Mouse (Mus musculus): ENCODE measurements around the gene Thy1.

The Thy1 gene

GRCm38 (mm10) chr9:44082266-44082665, 39.1 kb downstream of the Thy1 start:
- DNase-seq (ENCODE audit: low spot score in 2 of 2): no peak

GRCm38 (mm10) chr9:44083392-44084121, 40.4 kb downstream of the Thy1 start:
- DNase-seq (ENCODE audit: low spot score in 2 of 2): no peak

GRCm38 (mm10) chr9:44084236-44084635, 41.1 kb downstream of the Thy1 start:
- no peak for DNase-seq (ENCODE audit: low spot score in 2 of 2)

- peak; percentile 87 to 94 for DNase-seq (ENCODE audit: low spot score in 2 of 2)
Observed at GRCm38 (mm10) chr9:44084659-44085229, 41.6 kb downstream of the Thy1 start.

- no peak for DNase-seq (ENCODE audit: low spot score in 2 of 2)
Observed at GRCm38 (mm10) chr9:44085276-44085675, 42.1 kb downstream of the Thy1 start.

GRCm38 (mm10) chr9:44085741-44086665, 42.8 kb downstream of the Thy1 start:
- DNase-seq (ENCODE audit: low spot score in 2 of 2): no peak

GRCm38 (mm10) chr9:44086960-44087359, 43.8 kb downstream of the Thy1 start:
- no peak for DNase-seq (ENCODE audit: low spot score in 2 of 2)

- DNase-seq (ENCODE audit: low spot score in 2 of 2): no peak
Observed at GRCm38 (mm10) chr9:44087761-44088455, 44.7 kb downstream of the Thy1 start.

GRCm38 (mm10) chr9:44088877-44089608, 45.9 kb downstream of the Thy1 start:
- no peak for DNase-seq (ENCODE audit: low spot score in 2 of 2)

GRCm38 (mm10) chr9:44093612-44094503, 50.7 kb downstream of the Thy1 start:
- DNase-seq (ENCODE audit: low spot score in 2 of 2): peak; percentile 73 to 89

GRCm38 (mm10) chr9:44094737-44095136, 51.6 kb downstream of the Thy1 start:
- DNase-seq (ENCODE audit: low spot score in 2 of 2): no peak

- DNase-seq (ENCODE audit: low spot score in 2 of 2): no peak
Observed at GRCm38 (mm10) chr9:44095781-44096180, 52.6 kb downstream of the Thy1 start.

GRCm38 (mm10) chr9:44096536-44096935, 53.4 kb downstream of the Thy1 start:
- DNase-seq (ENCODE audit: low spot score in 2 of 2): no peak

Data from spleen, postnatal 4 days (tissue).